Mouse (Mus musculus): Measurements from ENCODE around the gene Manf. TPM values are rescaled to one million over a fixed set of nuclear protein-coding genes. Genes with fewer than 3 reads are reported as not detected.

Gene Manf
- total RNA-seq, 2 experiments from 2014 or later = 264 to 274 TPM

DNA sequence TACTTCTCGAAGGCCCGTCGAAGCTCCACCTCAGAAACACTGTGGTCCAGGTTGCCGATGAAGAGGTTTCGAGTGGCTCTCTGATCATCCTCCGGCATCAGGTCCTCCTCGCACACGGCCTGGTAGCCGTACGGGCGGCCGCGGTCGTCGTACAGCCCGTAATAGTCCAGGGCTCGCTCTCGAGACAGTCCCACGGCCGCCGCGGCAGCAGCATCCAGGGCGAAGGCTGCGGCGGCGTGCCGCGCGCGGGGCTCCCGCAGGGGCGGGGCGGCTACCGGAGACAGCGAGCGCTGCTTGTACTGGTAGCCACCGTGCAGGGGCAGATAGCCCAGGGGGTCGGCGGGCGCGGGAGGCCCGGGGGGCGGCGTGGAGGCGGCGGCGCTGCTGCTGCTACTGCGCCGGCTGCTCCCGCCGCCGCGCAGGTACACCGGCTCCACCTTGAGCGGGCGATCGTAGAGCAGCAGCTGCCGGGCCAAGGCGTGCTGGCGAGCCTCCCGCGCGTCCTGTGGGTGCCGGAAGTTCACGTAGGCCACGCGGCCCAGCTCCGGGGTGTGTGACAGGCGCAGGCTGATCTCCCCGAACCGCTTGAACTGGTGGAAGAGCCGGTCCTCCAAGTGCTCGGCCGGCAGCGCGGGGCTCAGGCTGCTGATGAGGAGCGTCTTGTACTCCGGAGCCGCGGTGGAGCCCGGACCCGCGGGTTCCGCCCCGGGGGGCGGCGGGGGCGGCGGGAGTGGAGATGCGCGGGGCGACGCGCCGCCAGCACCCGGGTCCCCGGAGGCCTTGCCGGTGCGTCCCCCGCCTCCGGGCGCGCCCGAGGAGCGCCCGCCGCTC is 5.7 kb downstream of the Manf start:
- DNase-seq (ENCODE audit: low spot score in 2 of 2) = no peak

DNA sequence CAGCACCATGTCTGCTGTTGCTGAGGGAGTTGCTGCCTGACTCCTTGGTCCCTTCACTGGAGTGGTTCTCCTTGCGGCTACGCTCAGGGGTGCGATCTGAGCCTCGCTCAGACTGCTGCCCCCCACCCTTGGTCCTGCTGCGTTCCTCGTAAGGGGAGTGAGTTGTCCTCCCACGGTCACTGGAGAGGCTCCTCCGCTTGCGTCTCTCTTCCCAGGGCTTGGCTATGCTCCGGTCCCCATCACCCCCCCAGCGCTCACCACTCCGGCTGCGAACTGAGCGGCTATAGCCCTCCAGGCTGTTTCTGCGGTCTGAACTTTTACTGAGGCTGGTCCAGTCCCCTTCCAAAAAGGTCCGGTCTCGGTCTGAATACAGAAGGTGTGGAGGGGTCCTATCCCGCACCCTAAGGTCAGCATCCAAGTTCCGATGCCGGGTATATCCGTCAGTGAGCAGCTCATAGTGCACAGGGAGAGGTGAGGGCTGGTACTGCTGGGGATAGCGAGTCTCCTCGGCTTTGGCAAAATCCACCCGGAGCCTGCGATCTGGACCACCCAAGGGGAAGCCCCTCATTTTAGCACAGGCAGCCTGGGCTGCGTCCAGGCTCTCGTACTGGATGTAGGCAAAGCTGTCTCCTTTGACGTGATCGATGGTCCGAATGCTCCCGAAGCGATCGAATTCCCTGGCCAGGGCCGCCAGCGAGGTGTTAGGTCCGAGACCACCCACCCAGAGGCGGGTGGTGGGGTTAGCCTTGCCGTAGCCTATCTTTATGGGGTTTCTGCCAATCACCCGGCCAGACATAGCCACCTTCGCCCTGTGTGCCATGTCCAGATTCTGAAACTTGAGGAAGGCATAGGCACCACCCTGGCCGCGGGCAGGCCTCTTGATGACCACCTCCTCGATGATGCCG is 6.5 kb downstream of the Manf start:
- DNase-seq (ENCODE audit: low spot score in 2 of 2) = no peak

DNA sequence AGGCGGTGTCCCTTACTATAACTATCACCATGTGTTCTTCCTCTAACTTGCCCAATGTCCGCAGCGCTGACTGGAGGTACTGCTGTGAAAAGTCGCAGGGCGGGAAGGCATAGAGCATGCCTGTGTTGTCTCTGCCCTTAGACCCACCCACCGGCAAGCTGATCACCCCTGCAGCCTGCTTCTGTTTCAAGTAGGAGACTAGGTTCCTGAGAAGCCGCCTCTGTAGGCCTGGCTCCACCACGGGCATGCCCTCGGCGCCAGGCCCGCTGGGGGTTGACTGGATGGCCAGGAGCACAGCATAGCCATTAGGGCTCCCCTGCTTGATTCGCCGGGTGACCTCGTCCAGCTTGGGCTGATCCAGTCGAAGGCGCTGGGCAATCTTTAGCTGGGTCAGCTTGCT is 7.5 kb downstream of the Manf start:
- no peak for DNase-seq (ENCODE audit: low spot score in 2 of 2)

DNA sequence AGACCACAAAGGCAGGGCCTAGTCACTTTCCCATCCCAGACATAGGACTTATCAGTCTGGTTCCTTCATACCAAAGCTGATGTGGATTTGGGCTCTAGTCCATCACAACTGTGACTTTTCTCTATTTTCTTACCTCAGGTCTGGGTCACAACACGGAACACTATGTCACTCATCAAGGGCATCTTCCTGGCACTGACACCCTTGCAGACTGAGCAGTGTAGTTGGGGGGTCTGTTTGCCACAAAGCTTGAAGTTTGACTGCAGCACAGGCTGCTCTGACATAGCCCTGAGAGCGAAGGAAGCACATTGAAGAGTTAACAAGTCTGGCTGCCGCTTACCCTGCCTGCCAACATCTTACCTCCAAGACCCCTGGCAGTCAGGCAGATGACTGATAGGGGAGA is 8.7 kb downstream of the Manf start:
- DNase-seq (ENCODE audit: low spot score in 2 of 2) = no peak

DNA sequence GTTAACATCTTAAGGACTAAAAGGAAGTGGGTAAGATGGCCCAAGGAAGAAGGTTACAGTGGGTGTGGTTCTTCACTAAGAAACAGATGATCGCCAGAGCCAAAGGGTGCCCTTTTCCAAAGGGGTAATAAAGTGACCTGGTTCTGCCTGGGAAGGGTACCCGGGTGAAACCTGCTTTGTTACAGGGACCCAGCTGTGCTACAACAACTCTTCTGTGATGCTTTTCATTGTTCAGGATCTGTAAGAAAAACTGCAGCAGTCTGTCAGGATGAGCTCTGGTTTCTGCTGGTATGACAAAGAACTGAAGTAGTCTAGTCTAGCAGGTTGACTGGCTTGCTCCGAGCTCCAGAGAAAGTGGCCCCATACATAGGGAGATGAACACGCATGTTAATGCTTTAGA is 9.6 kb downstream of the Manf start:
- DNase-seq (ENCODE audit: low spot score in 2 of 2) = no peak

DNA sequence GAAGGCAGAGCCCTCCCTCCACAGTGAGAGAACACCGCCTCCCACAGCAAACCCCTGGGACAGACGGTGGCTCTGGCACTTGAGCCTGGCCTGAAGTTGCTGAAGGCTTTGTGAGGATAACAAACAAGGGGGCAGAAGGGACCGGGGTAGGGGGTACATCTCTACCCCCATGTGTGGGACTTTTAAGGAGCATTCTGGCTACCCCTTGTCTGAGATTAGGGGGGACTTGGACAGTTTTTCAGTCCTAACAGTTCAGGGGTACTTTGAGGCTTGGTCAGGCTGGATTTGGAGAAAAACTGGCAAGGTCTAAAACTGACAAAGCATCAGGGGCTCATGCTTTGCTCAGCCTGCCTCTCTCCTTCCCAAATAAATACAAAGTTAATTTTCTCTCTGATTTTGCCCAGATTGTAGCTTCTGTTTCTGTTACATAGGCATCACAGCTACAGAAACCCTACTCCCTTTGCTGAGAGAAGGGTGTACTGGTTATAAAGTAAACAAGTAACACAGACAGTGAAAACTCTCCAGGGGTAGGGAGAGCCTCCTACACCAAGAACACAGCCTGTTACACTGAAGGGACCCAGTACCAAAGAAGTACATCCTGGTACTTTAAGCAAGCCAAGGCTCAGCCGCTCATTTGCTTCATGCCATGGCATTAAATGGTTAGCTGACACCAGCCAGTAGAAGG is 10.6 kb downstream of the Manf start:
- DNase-seq (ENCODE audit: low spot score in 2 of 2) = no peak

DNA sequence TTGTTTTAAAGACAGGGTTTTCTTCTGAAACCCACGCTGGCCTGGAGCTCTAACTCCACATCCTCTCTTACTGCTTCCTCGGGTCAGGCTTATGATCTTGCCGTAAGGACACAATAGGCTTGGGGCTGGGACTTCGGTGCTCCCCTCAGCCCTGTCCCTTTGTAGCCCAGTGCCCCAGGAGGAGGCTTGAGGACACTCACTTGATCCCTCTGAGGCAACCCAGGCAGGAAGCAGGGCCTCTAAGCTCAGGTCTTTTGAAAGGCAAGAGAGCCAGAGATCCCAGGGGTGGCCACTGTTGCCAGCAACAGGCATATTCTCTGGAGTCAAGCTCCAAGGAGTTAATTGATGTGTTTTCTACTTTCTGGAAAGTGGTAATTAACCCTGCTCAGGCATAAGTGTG is 12.3 kb downstream of the Manf start:
- no peak for DNase-seq (ENCODE audit: low spot score in 2 of 2)

DNA sequence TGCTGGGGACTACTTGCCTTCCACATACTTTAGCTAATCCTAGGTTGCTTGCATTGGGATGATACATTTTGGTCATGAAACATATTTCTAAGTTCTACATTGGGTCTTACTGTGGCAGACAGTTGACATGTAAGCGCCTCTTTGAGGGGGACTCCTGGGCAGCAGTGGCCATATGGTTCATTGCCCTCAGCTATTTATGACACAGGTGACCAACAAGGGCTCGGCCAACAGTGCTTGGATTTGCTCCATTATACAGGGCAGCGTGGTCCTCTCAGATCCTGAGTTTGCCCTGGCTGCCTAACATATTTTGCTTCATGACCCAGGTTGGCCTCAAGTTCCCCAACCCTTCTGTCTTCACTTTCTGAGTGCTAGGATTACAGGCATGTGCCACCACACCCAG is 15.1 kb downstream of the Manf start:
- no peak for DNase-seq (ENCODE audit: low spot score in 2 of 2)

DNA sequence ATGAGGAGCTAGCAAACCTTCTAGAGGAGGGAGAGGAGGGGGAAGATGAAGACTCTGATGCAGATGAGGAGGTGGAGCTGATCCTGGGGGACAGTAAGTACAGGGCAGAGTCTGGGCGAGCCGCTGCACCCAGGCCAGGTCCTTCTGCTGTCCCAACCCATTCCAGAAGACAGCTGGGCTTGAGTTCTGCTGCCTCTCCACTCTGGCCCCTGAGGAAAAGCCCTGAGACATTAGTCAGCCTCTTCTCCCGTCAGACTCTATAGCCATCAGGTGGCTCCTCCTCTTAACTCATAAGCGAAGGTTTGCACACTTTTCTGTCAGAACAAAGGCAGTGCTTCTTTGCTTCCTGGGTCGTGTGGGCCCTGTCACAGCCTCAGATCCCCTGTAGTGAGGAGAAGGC is 17.6 kb downstream of the Manf start:
- no peak for DNase-seq (ENCODE audit: low spot score in 2 of 2)

DNA sequence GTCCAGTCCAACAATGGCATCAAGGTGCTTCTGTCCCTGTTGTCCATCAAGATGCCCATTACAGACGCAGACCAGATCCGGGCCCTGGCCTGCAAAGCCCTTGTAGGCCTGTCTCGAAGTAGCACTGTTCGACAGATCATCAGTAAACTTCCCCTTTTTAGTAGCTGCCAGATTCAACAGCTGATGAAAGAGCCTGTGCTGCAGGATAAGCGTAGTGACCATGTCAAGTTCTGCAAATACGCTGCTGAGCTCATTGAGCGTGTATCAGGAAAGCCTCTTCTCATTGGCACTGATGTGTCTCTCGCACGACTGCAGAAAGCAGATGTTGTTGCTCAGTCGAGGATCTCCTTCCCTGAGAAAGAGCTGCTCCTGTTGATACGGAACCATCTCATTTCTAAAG is 33.7 kb downstream of the Manf start:
- DNase-seq (ENCODE audit: low spot score in 2 of 2) = no peak

DNA sequence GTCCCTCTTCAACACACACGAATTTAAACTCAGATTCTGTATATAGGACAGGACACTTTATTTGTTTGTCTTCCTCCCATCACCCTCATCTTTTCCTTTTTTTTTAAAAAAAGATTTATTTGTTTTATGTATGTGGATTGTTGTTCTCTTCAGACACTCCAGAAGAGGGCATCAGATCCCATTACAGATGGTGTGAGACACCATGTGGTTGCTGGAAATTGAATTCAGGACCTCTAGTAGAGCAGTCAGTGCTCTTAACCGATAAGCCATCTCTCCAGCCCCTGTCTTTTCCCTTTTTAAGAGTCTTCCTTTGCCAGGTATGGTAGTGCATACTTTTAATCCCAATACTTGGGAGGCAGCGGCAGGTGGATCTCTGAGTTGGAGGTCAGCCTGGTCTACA is 35.1 kb downstream of the Manf start:
- DNase-seq (ENCODE audit: low spot score in 2 of 2) = no peak

DNA sequence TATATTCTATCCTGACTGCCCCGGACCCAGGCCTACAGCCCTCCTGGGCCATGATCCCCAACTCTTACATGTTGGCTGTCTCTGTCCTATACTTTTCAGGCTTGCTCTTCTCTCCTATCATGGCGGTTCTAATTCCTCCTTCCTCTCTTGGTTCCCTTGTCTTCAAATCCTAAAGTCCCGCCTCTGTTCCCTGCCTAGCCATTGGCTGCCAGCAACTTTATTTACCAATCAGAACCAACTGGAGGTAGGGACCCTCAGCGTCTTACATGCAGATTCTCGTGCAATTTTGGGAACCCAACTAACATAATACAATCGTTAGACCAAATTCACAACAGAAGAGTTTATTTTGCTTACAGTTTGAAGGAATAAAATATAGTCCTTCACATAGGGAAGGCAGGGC is 49.0 kb downstream of the Manf start:
- DNase-seq (ENCODE audit: low spot score in 2 of 2) = no peak

DNA sequence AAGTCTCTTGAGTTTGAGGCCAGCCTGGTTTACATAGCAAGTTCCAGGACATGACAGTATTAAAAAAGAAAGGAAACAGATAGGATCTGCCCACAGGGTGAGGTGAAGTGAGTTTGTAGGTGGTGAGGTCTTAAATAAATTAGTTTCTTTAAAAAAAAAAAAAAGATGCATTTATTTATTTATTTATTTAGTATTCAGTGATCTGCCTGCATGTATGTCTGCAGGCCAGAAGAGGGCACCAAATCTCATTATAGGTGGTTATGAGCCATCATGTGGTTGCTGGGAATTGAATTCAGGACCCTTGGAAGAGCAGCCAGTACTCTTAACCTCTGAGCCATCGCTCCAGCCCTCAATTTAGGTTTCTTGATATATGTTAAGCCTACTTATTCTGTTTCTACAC is 51.2 kb downstream of the Manf start:
- DNase-seq (ENCODE audit: low spot score in 2 of 2) = no peak

DNA sequence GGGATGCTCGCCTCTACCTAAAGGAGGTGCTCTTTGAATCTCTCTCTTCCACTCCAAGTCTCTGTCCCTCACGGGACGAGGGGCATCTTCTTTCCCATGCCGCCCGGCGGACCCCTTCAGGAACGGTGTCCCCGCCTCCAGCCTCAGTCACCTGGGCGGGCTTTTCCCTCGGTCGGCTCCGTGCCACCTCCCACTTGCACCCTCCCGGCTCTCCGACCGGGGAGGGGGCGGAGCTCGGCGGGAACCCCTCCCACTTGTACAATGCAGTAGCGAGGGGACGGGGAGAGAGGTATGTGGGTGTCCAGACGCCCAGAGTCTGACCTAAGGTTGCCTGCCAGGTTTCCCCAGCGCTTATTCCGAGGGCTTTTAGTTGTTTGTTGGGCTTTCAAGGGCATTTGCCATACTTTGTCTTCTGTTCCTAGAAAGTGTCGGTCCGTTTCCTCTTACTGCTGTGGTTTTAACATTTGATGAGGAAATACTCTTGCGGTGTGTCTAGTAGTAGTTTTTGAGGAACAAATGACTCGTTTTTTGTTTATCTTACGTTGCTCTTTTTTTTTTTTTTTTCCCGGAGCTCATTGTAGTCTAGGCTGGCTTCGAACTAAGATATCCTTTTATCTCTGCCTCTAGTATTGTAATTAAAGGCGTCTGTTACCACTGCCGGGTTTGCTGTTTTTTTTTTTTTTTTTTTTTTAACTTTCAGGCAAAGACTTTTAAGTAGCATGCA is 69.2 kb downstream of the Manf start:
- peak; percentile 67 to 79 for DNase-seq (ENCODE audit: low spot score in 2 of 2)

DNA sequence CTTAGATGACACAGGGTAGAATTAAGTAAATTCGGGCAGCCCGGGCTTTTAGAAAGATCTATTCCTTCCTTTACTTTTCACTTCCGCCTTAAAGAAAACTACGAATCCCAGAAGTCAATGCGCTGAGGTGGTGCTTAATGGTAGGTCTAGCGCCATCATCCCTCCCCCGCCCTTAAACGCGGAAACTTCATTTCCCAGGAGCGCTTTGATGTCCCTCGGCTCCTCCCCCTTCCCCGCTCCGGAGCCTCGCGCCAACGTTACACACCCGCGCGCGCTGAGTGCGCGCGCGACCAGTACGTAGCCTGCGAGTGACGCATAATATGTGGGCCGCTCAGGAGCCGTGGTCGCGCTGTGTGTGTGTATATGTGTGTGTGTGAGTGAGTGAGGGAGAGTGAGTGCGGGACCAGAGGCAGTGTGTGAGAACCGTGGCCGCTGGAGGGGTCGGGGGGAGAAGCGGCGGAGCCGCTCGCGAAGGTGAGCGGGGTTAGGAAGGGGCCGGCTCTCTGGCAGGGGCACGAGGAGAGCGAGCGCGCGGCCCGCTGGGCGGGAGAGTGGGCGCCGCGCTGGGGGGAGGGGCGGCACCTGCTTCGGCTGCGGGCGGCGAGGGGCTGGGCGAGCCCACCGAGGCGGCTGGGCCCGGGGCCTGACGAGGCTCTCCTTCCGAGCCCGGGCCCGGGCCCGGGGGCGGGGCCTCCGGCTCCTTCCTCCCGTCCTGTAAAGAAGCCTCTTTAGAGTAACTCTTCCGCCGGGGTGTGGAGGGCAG is 70.0 kb downstream of the Manf start, which contains the start of gene Dcaf1:
TSS of gene Dcaf1 (plus strand) at position 257 of the 763 bp plus-strand sequence.
- DNase-seq (ENCODE audit: low spot score in 2 of 2) = peak; percentile 56 to 80

DNA sequence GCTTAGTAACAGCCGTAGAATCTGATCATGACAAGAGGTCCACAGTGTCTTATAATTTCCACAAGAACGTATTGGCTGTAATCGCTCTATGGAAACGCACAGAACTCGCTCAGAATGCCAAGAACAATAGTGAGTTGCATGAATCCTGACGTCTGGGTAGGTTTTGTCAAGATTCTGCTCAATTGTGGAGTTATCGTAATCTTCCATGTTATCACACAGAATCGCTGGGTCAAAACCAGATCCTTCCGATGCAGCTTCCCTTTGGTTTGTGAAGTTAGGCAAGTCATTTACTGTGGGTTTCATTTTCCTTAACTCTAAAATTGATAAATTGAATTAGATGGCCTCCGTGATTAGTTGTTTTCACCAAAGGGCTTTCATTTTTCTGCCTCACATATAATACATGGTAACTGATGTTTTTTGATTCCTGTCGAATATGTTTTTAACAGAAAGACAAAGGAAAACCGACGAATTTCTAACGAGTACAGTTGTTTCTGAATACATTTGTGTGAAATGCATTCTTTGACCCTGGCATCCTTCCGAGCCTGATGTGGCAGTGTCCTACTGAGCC is 70.6 kb downstream of the Manf start:
- no peak for DNase-seq (ENCODE audit: low spot score in 2 of 2)

DNA sequence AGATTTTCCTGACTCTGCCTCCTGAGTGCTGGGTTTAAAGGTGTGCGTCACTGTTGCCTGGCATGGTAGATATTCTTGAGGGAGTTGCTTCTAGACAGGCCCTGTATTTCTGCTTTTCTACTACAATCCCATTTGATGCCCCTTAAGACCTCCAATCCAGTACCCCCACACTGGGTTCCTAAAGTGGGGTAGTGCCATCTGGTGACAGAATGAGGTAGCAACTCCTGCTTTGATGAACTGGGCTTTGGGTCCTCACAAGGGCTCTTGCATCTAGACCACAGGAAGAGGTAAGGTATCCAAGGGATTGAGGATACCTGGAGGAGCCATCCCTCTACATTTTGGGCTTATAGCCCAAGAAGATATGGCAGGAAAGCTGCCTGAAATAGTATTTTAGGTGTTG is 72.6 kb downstream of the Manf start:
- DNase-seq (ENCODE audit: low spot score in 2 of 2) = no peak

DNA sequence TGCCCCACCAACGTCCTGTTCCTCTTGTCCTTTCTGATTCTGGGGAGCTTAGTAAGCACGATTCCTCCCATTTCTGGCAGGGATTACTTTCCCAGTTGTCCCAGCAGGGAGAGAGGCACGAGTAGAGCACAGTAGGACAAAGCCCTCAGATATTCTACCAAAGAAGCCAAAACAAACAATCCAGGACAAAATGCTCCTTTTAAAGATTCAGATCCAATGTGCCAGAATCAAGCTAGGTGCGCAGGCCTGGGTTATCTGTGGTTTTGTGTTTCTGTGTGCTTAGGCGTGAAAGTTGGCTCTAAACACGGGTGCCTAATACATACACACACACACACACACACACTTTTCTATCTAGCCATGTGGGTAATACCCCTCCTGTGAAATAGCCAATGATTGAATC is 73.6 kb downstream of the Manf start:
- no peak for DNase-seq (ENCODE audit: low spot score in 2 of 2)

DNA sequence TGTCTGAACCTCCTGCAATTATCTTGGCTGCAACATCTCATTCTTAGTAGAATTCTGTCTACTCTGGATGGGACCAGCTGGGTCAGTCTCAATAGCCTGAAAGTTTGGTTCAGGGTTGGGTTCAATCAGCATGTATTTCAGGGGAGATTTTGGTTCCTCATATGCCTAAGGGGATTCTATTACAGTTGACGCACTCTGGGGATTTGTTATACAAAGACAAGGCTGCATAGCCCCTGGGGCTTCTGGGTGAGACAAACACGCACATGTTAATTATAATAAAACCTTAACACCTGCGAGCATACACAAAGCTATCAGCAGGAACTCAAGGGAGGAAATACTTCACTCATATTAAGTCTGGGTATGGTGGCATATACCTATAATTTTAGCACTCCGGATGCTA is 85.3 kb downstream of the Manf start:
- no peak for DNase-seq (ENCODE audit: low spot score in 2 of 2)

DNA sequence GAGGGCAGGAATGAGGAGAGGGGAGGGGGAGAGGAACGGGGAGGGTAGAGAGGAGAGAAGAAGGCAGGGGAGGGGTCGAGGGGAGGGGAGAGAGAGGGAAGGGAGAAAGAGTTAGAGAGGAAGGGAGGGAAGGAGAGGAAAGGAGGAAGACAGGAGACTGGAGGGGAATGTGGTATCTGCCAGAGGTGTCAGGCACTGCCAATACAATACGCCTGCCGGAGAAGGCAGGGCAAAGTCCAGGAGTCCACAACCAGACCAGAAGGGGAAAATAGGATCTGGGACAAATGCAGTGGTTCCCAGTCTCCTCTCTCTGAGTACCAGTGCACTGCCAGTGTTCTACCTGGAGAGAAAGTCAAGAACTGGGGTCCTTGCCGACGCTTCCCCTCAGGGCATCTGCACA is 100.9 kb downstream of the Manf start:
- no peak for DNase-seq (ENCODE audit: low spot score in 2 of 2)
